Mouse (Mus musculus) liver, embryonic 16.5 days (tissue): ENCODE measurements around the gene Bpi. TPM values are rescaled to one million over a fixed set of nuclear protein-coding genes. Genes with fewer than 3 reads are reported as not detected.

ENCODE experiments used
- ATAC-seq: fragments of 200-750 bp; cut with Nextera tagmentation; 2 replicates; pipeline ENCODE4 v1.8.0; 2017; ENCODE audit warnings: low read depth, mild to moderate bottlenecking, moderate number of reproducible peaks, moderate library complexity
- H3K27ac ChIP-seq: fragments of 300-500 bp; sonication (generic); 2 replicates; pipeline ENCODE4 v1.5.1; 2014; ENCODE audit warnings: mild to moderate bottlenecking, low read length
- H3K27me3 ChIP-seq: fragments of 300-500 bp; sonication (generic); 2 replicates; pipeline ENCODE4 v1.6.1; 2014; ENCODE audit warnings: low read depth, low read length, mixed read lengths; ENCODE audit not compliant: control insufficient read depth, insufficient read depth
- H3K36me3 ChIP-seq: fragments of 300-500 bp; sonication (generic); 2 replicates; pipeline ENCODE4 v1.6.1; 2014; ENCODE audit warnings: mild to moderate bottlenecking; ENCODE audit not compliant: control insufficient read depth, insufficient read depth
- H3K4me1 ChIP-seq: fragments of 300-500 bp; sonication (generic); 2 replicates; pipeline ENCODE4 v1.6.1; 2014; ENCODE audit warnings: low read depth, low read length, mixed read lengths; ENCODE audit not compliant: control insufficient read depth
- H3K4me2 ChIP-seq: fragments of 300-500 bp; sonication (generic); 2 replicates; pipeline ENCODE4 v1.6.1; 2014; ENCODE audit warnings: low read depth, low read length, mixed read lengths
- H3K4me3 ChIP-seq: fragments of 300-500 bp; sonication (generic); 2 replicates; pipeline ENCODE4 v1.5.1; 2014; ENCODE audit warnings: low read depth, mild to moderate bottlenecking, low read length
- H3K9ac ChIP-seq: fragments of 300-500 bp; sonication (generic); 2 replicates; pipeline ENCODE4 v1.6.1; 2014; ENCODE audit warnings: low read depth, low read length
- H3K9me3 ChIP-seq: fragments of 300-500 bp; sonication (generic); replicated peaks from 2 replicates; pipeline ENCODE4 v1.6.1; 2016; ENCODE audit warnings: low read length; ENCODE audit not compliant: control insufficient read depth
- WGBS: fragments of 180-500 bp; shearing (Covaris S2); extraction: QIAGEN DNeasy Blood & Tissue Kit; methylation state at CpG from one replicate; pipeline ENCODE4 v1.1.7; 2014; ENCODE audit not compliant: insufficient replicate concordance; 5-methylcytosine and 5-hydroxymethylcytosine counted together
- polyA plus RNA-seq: library from polyadenylated mRNA; unstranded; fragments of >200 nt; fragmentation: Nextera tagmentation; extraction: Ambion mirVana; gene quantifications from 2 replicates; pipeline ENCODE4 v1.2.1, GENCODE M21; 2015

Bpi gene
- polyA plus RNA-seq, 1 experiment from 2014 or later = not detected

DNA sequence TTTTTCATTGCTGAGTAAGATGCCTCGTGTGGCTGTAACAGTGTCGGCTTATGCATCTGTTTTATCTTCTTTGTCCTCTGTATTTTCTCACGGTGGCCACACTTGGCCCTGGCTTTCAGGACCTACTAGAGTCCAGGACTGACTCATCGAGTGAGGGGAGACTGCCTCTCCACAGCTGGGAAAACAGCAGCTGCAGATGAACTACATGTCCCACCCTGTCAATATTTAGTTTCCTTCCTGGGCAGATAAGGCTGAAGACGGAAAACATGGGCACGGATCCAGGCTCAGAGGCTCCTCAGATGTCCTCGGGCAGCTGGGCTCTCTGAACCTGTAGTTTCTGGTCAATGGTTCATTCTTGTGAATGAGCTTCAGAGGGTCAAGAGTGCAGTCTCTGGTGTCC, 9.6 kb upstream of the Bpi start:
- no peak overlapping the region for H3K4me3 ChIP-seq
- WGBS = 19% methylated on average over 7 of the region's 7 CpGs
- peak; percentile 54; the same call in 1 of the 2 replicates for ATAC-seq

DNA sequence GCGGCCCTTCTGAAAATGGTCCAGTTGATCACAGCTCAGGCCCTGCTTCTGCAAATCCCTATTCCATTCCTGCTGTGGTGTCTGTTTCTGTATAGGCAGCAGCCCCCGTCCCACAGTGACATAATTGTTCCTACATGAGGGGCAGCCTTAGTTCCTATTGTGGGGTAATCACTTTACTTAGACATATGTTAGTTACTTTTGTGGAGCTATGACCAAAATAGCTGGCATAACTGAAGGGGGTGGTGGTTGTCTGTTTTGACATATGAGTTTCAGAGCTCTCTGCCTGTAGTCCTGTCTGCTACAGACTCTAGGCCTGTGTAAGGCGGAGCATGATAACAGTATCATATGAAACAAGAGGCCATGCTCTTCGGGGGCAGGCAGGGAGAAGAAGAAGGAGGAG, 7.3 kb upstream of the Bpi start:
- H3K4me1 ChIP-seq = no peaks in the 10 kb centered on the region
- H3K27me3 ChIP-seq = no peaks in the 10 kb centered on the region
- no peak overlapping the region for H3K4me3 ChIP-seq
- no peak overlapping the region for H3K4me2 ChIP-seq
- no peak for ATAC-seq
- H3K9ac ChIP-seq = no peak overlapping the region
- H3K27ac ChIP-seq = no peak overlapping the region
- H3K36me3 ChIP-seq = no peaks in the 10 kb centered on the region
- no peaks in the 10 kb centered on the region for H3K9me3 ChIP-seq
- WGBS = 46% methylated on average over 4 of the region's 4 CpGs

More for the DNA sequence above, 9.6 kb upstream of the Bpi start:
- Histone ChIP-seq H3K36me3 (no peaks in the 10 kb centered on the region), H3K4me1 (no peaks in the 10 kb centered on the region), H3K9ac (no peak overlapping the region), H3K4me2 (no peak overlapping the region), H3K9me3 (no peaks in the 10 kb centered on the region), H3K27ac (no peak overlapping the region), H3K27me3 (no peaks in the 10 kb centered on the region)

DNA sequence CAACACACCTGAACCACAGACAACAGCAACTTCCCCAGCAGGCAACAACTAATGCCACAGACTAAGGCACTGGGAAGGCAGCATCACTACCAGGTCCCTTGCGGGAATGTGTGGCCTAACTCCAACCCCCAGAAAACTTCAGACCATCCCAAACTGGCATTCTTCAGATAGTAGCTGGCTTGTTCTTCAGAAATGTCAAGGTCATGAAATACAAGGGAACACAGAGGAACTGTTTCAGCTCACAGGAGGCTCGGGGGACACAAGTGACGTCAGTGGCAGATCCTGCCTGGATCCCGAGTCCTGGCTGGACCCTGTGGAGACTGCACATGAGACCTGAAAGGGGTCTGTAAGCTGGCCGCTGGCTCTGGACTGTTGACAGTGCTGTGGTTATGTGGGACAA, 4.1 kb upstream of the Bpi start:
- no peaks in the 10 kb centered on the region; the same call in 1 of the 2 replicates for H3K27me3 ChIP-seq
- no peaks in the 10 kb centered on the region; the same call in 1 of the 2 replicates for H3K4me1 ChIP-seq
- WGBS = 59% methylated on average over 5 of the region's 5 CpGs
- no peak overlapping the region for H3K27ac ChIP-seq
- H3K9ac ChIP-seq = no peak overlapping the region
- H3K9me3 ChIP-seq = no peaks in the 10 kb centered on the region
- H3K36me3 ChIP-seq = no peaks in the 10 kb centered on the region
- H3K4me3 ChIP-seq = no peak overlapping the region
- H3K4me2 ChIP-seq = no peak overlapping the region
- ATAC-seq = no peak

DNA sequence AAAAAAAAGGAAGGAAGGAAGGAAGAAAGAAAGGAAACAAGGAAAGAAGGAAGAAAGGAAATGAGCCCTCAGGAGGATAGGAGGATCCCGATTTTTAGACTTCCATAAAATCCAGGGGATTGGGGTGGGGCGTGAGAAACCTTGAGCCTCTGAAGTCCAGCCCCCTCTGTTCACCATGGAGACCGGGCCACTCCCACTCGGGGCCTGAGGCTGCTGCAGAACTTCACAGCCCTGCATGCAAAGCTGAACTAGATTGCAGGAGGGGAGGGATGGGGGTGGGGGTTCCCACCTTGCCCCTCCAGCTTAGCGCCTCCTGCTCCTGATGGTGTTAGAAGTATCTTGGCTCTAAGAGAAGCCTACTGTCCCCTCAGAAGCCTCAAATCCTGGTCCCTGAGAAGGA, 1.0 kb upstream of the Bpi start:
- Histone ChIP-seq H3K4me2 (no peak overlapping the region), H3K27ac (no peak overlapping the region), H3K9me3 (no peaks in the 10 kb centered on the region), H3K36me3 (no peaks in the 10 kb centered on the region), H3K27me3 (no peaks in the 10 kb centered on the region; the same call in 1 of the 2 replicates), H3K9ac (no peak overlapping the region), H3K4me1 (no peaks in the 10 kb centered on the region; the same call in 1 of the 2 replicates), H3K4me3 (no peak overlapping the region)
- ATAC-seq = no peak
- 20% methylated on average over 5 of the region's 5 CpGs for WGBS

DNA sequence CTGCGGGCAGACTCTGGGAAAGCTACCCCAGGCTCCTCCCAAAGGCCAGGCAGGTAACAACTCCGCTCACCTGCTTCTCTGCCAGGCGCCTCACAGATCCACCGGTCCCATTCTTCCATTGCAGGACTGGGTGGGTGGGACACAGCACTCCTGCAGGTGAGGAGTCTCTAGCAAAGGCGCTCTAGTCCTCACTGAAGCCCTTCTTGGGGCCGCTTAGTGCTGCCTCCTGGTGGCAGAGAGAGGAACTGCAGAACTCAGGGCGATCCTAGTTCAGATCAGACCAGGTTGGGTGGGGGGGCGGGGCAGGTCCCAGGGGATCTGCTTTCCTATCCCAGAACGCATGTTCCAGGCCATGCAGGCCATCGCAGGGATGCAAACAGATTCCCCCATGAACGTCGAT, 887 bp downstream of the Bpi start:
- Histone ChIP-seq H3K27me3 (no peaks in the 10 kb centered on the region; the same call in 1 of the 2 replicates), H3K9me3 (no peaks in the 10 kb centered on the region), H3K9ac (no peak overlapping the region), H3K27ac (no peak overlapping the region), H3K36me3 (no peaks in the 10 kb centered on the region), H3K4me2 (peak overlapping the region; percentile 6; the same call in 1 of the 2 replicates), H3K4me3 (no peak overlapping the region), H3K4me1 (no peaks in the 10 kb centered on the region; the same call in 1 of the 2 replicates)
- WGBS = 13% methylated on average over 12 of the region's 12 CpGs
- no peak for ATAC-seq

GRCm38 (mm10) chr2:158259498-158259897, 1.6 kb downstream of the Bpi start:
- Histone ChIP-seq H3K4me3 (no peak overlapping the region), H3K36me3 (no peaks in the 10 kb centered on the region), H3K27me3 (no peaks in the 10 kb centered on the region; the same call in 1 of the 2 replicates), H3K9me3 (no peaks in the 10 kb centered on the region), H3K4me1 (no peaks in the 10 kb centered on the region; the same call in 1 of the 2 replicates), H3K9ac (no peak overlapping the region), H3K4me2 (no peak overlapping the region), H3K27ac (no peak overlapping the region)
- WGBS = 52% methylated on average over 8 of the region's 8 CpGs
- no peak for ATAC-seq

- Histone ChIP-seq H3K4me3 (no peak overlapping the region), H3K27ac (no peak overlapping the region), H3K36me3 (no peaks in the 10 kb centered on the region), H3K9ac (no peak overlapping the region), H3K9me3 (no peaks in the 10 kb centered on the region), H3K4me1 (no peaks in the 10 kb centered on the region), H3K4me2 (no peak overlapping the region), H3K27me3 (no peaks in the 10 kb centered on the region)
- ATAC-seq = no peak
- WGBS = 55% methylated on average over 3 of the region's 3 CpGs
Measured at GRCm38 (mm10) chr2:158264877-158265276, 7.0 kb downstream of the Bpi start.

- Histone ChIP-seq H3K4me1 (no peaks in the 10 kb centered on the region), H3K4me3 (no peak overlapping the region), H3K9ac (no peak overlapping the region), H3K4me2 (no peak overlapping the region), H3K36me3 (no peaks in the 10 kb centered on the region), H3K27ac (no peak overlapping the region), H3K9me3 (no peaks in the 10 kb centered on the region), H3K27me3 (no peaks in the 10 kb centered on the region)
- 65% methylated on average over 8 of the region's 8 CpGs for WGBS
- no peak for ATAC-seq
Measured at GRCm38 (mm10) chr2:158270017-158270416, 12.1 kb downstream of the Bpi start.

GRCm38 (mm10) chr2:158273646-158274045, 15.8 kb downstream of the Bpi start:
- no peak overlapping the region for H3K4me3 ChIP-seq
- no peaks in the 10 kb centered on the region for H3K27me3 ChIP-seq
- no peaks in the 10 kb centered on the region for H3K4me1 ChIP-seq
- no peak overlapping the region for H3K9ac ChIP-seq
- WGBS = 18% methylated on average over 2 of the region's 2 CpGs
- no peaks in the 10 kb centered on the region for H3K36me3 ChIP-seq
- no peak overlapping the region for H3K27ac ChIP-seq
- H3K4me2 ChIP-seq = no peak overlapping the region
- no peaks in the 10 kb centered on the region for H3K9me3 ChIP-seq
- ATAC-seq = no peak
